Mouse (Mus musculus) embryo, embryonic 9.5 days (tissue): ENCODE results near the gene Ramp1.

Experiments used
- DNase-seq: peaks from one replicate; pipeline ENCODE4 v3.0.0-alpha.2; 2017; ENCODE audit errors: extremely low spot score

Ramp1 gene

DNA sequence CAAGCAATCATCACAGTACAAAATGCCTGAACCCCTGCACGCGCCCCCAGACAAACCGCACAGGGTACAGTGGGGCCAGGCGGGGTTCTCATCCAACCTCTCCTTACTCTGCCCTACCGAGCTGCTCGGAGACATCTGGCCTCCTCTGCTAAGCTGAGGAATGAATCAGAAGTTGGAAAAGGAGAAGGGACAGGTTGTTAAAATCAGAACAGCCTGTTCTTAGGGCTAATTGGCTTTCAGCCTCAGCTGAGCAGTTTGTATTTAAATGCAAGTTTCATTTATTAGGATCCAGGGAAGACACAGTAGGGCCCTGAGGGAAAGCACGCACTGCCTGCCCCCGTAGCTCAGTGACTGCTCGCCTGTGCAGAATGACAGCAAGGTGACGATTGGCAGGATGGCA lies 20.2 kb downstream of the Ramp1 start:
- DNase-seq: no peak

DNA sequence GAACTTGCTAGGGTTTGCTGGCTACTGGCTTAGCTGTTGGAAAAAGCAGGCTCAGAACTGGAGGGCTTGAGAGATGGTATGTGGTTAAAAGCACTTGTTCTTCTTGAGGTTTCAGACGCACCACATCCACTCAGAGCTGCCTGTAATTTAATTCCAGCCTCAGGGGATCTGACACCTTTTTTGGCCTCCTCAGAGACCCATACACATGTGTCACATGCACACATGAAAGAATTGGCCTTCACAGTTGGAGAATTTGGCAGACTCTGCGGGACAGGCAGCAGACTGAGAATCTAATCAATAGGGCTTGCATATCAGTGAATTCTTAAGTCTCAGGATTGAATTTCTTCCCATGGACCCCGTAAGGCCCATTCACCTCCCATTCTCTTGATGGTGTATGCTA lies 21.5 kb downstream of the Ramp1 start:
- no peak for DNase-seq

DNA sequence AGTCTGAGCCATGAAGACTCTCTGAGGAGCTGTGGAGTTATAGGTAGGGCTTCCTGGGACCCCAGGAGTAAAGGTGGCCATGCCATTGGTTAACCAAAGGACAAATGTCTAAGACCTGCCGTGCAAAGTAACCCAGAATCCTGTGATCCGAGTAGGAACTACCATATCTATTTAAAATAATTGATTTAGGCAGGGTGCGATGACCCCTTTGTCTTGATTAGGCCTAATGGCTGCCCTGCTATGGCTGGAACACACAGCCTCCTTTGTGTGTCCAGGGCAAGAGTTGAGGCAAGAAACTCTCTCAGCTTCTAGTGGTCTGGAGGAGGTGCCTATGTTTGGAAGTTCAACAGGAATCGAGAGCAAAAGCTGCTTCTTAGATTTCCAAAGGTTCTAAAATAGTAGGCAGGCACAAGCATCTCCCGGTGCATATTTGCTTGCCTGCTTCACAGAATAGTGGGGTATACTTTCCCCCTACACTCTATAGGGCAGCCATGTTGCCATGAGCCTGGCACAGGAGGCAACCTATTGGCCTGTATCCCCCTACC lies 24.7 kb downstream of the Ramp1 start:
- DNase-seq: no peak

DNA sequence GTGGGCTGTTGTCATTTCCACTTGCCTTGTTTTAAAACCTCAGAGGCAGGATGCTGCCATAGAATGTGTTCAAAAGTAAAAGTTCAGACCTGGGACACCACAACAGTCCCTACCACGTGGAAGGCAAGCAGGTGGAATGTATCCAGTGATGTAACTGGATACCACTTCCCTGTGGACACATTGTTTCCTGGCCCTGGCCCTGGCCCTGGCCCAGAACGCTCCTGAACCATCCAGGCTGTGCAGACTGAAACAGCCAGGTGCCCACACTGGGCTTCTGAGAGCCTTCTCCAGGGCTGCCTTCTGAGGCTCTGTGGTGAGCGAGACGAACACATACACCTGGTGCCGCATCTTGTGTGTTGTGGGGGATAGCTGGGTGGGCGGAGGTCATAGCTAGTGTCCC lies 26.0 kb downstream of the Ramp1 start:
- no peak for DNase-seq

DNA sequence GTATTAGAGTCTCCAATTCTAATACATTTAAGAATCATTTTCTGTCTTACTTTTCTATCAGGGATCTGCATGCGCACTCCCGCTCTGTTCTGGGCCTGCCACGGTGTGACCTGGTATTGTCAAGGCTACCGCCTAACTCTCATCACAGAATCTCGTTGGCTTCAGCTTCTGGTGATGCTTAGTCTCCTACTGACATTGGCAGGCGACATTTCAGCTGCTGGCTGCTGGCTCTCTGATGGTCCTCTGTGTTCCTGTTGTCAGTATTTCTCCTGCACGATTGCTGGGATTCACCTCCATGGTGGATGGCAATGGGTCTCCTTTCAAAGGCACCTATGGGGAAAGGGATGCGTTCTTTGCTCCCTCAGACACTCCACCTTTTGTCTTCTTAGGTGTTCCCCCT lies 26.7 kb downstream of the Ramp1 start:
- DNase-seq: no peak

DNA sequence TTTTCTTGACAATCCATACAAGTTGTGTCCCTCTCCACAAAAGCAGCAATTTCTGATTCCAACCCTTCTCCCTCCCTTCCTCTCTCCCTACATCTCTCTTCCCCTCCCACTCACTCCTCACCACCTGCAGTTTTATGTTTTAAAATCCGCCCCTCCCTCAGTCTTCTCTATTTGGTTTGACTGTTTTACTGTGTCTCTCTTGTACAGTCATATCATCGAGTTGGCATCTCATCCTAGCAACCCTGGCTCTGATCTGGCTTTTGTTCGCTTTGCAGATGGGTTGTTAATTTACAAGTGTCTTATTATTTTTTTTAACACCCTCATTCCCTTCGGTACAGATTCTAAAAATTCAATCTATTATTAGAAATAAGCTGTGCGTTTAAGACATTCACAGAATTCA lies 27.3 kb downstream of the Ramp1 start:
- no peak for DNase-seq

DNA sequence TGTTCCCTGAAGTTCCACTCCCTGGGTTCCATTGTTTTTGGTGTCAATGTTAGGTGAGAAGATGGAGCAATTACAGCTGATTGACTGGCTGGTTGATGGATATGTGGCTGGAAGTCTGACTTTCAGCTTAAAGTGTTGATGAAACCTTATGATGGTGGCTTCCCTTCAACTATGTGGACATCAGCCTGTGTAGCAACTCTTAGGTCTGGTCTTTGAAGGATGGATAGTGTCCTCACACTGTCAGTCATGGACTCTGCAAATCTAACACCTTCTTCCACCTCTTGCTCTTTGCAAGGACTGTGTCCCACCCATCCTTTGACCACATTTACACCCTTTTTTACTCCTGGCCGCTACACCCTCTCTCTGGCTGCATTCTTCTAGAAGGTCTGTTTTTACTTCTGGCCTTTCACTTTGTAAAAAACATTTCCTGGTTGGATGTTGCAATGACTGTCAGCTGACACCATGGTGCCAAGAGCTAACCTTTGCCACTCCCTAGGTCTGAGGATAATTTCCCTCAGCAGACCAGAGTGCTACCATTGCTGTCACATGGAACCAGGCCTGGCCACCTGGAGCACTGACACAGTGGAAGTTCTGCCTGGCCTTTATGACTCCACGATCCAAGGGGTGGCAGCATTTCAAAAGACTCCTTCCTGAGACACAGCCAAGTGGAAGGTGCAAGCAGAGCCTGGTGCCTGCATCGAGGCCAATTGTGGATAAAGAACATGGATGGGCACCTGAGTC lies 27.9 kb downstream of the Ramp1 start:
- DNase-seq: no peak

DNA sequence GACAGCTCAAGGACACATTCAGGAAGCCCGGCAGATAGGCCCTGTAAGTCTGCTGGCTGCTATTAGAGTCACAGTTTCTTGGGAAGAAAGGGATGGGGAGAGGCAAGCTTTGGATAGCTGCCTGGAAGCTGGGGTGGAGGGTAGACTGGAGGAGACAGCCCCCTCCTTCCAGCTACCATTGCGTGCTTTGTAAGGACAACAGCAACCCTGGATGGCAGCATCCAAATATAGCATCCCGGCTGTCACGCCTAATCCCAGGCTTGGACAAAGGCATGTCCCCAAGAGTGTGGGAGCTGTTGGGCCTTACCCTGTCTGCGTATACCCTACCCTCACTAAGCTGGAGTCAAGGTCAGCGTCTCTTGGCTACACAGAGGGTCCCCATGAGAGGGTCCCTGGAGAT lies 29.7 kb downstream of the Ramp1 start:
- no peak for DNase-seq

DNA sequence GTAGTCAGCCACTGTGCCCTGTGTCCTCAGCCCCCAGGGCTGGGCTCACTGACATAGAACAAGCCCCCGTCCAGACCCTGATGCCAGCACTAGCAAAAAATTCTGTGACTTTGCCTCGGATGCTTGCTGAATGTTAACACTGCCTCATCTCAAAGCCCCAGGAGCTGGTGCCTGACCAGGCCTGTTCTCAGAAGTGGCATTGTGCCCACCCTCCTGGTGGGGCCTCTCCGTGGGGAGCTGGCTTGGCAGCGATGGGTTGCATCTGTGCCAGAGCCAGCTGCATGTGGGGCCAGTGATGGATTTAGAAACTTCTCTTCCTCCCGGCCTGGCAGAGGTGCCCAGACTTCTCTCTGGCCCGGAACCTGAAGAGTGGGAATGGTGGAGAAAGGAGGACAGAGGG lies 30.2 kb downstream of the Ramp1 start:
- no peak for DNase-seq

DNA sequence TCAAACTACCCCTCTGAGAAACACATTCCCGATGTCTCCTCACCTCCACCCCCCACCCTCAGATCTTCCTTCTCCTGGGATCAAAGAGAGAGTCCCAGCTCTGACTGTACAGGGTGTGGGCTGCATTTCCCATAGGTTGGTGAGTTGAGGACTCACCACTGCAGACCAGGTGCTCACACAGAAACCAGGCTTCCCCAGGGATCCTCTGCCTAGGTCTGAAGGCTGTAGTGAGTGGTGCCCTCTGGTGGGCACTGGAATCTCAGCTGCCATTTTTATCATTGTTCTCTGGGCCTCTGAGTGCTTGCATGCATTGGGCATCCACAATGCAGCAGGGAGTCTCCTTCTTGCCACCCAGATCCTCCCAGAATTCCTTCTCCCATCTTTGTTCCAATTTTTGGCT lies 31.5 kb downstream of the Ramp1 start:
- DNase-seq: peak; percentile 54

DNA sequence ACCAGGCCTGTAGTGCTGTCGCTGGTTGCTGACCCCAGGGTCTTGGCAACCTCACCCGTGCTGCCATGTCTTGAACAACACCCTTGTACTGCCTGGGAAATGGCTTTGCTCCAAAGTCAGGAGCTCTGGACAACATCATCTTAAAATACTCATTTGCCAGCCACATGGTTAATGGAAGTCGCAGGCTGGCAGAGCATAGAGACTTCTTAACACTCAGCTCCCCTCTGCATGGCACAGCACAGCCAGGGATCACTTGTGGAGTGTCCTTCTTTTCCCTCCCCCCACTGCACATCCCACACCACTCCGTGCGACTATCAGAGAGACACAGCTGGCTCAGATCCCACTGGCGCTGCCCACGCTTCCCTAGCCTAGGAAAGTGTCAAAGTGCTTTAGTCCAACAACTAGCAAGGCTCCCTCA lies 32.0 kb downstream of the Ramp1 start:
- DNase-seq: no peak

DNA sequence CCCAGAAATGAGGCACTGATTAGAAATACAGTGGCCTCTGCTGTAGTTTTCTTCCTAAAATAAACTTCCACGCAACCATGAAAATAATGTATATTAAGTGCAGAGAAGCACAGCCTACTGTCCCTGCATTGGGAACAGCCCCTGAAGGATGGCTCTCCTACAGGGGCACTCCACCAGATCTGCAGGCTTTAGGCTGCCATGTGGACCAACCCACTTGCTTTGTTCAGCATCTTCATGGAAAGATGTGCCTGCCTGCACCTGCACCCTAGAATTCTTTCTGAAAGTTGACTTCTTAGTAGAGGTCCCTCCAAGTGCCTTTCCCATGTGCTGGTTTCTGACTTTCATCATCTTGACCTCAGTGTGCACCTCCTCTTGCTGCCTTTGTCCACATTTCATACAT lies 35.6 kb downstream of the Ramp1 start:
- no peak for DNase-seq

DNA sequence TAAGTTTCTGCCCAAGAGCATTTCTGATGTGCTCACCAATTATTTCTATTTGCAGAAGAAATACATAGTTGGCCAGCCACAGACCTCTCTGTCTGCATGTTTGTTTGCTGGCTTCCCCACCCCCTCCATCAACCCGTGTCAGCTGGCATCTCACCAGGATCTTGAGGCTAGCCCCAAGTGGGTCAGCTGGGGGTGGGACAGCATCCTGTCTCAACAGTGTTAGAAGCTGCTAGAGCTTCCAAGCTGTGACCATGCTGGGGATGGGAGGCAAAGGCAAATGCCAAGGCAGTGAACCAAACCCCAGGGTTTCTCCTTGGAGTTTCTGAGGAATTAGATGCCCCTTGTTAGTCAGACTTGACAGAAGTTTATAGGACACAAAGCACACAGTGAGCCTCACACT lies 36.4 kb downstream of the Ramp1 start:
- no peak for DNase-seq

DNA sequence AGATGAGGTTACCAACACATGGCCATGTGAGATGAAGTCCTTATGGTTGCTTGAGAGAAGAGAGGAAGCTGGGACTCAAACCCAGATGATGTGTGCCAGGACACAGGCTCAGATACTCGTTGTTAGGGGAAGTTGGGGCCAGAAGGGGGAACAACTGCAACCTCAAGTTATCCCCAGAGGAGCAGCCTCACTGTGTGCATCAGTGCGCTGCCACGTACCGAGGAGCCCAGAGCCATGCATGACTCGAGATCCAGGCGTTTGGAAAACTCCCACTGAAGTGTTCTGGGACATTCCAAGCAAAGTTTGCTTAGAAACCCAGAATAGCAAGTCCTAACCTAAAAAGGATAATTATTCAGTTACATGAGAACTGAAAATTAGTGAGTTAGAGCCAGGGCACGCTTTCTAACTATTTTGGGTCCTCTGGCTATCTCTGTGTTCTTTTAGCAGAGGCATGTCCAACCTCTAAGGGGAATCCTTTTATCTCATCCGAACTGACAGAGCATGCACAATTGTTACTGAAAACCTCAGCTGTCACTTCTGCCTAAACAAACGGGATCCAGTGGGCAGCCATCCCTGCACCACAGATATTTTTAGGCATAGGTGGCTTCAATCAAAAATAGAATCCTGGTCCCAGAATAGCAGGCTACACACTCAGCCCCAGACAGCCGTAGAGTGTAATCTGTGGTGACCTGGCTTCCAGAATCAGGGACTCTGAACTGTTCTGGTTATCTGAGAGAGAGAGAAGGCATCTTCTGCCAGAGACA lies 37.1 kb downstream of the Ramp1 start:
- no peak for DNase-seq

DNA sequence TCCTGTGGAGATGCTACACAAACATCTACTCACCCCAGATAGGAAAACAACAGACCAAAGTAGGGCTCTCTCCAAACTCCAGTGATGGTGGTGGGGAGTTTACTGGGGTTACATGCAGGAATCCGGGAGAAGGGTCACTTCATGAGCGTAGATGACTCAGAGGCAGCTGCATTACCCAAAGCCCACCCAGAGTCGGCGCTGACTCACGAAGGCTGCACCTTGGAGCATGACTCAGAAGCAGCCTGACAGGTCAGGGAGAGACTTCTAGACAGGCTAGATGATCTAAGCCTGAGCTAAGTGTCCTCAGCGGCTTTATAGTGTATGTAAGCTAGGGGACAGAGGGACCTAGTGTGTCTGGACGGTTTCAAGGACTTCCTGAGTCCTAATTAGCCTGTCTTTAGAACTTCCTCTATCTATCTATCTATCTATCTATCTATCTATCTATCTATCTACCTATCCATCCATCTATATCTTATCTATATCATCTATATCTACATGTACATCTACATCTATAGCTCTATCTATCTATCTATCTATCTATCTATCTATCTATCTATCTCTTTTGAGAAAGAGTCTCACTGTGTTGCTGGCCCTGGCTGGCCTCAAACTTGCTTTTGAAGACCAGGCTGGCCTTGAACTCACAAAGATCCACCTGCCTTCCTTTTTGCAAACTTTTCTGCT lies 40.2 kb downstream of the Ramp1 start:
- DNase-seq: no peak

DNA sequence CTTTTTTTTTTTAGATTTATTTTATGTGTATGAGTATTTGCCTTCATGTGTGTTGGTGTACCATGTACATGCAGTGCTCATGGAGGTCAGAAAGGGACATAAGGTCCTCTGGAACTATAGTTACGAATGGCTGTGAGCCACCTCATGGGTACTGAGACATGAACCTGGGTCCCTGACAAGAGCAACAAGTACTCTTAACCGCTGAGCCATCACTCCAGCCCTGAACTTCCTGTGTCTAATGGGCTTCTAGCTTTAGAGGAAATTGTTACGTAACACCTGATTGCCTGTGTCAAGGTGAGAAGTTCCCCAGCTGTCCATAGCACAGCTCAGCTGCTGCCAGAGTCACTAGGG lies 40.7 kb downstream of the Ramp1 start:
- no peak for DNase-seq

DNA sequence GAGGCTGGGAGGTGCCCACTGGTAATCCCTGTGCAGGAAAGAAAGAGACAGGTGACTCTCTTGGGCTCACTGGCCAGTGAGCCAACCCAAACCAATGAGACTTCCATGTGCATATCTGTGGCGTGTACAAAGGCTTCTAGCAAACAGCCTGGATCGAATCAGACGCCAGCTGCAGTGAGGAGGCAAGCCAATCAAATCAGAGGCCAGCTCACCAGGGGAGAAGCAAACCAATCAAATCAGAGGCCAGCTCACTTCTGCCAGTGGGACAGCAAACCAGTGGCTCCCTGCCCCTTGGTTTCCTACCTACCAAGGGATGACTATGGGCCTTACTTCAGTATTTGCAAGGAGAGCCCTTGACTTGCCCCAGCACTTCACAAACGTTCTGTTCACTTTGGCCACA lies 46.9 kb downstream of the Ramp1 start:
- no peak for DNase-seq

DNA sequence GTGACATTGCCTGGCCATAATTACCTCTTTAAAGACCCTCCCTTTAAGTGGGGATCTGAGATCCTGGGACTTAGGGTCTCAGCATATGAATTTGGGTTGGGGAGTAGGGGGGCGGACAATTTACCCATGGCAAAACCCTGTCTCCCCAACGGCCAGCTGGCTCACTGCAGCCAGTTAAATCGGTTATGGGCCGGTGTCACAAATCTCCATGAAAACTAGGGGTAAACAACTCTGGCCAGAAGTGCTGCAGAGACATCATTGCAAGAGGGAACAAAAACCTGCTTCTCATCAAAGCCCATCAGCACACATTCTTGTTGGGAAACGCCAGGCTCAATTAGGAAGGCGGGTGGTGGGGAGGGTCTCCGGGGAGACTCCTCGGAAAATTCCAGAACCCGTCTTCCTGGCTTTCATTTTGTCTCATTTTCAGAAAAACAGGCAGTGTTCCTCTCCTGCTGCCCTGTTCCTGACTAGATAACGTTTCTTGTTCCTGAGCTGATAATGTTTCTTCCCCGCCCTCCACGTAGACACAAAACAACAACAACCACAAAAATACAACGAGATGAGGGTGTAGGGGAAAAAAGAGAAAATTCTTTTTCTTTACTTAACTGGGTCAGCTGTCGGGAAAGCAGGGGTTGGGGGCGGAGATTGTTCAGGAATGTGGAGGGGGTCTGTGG lies 47.9 kb downstream of the Ramp1 start:
- DNase-seq: no peak

DNA sequence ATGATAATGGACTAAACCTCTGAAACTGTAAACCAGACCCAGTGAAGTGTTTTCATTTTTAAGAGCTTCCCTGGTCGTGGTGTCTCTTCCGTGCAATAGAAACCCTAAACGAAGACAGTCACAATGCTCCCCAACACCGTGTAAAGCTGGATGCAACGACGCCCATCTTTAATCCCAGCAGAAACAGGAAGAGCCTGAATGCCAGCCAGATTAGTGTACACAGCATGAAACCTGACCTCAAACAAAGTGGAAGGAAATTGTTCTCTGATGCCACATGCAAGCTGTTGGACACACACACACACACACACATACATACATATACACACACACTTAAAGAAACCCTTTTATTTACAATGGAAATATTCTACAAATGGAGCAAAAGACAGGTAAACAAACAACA lies 51.5 kb downstream of the Ramp1 start:
- DNase-seq: no peak

DNA sequence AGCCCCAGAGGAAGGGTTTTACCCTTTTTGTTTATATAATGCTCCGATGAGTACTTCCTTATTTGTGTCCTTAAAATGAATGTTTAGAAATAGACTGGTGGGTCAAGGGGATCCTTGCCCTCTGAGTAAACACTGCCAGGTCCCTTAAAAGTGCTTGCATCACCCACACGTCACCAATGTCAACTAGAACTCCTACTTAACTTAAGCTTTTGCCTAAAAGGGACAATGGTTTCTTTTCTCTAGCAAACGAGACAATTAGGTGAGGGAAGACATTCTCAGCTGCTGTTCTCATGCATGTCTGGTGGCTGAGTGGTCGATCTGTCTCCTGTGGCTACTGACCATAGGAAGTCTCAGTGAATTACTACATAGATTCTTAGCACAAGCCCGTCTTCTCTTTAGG lies 52.3 kb downstream of the Ramp1 start:
- DNase-seq: no peak

DNA sequence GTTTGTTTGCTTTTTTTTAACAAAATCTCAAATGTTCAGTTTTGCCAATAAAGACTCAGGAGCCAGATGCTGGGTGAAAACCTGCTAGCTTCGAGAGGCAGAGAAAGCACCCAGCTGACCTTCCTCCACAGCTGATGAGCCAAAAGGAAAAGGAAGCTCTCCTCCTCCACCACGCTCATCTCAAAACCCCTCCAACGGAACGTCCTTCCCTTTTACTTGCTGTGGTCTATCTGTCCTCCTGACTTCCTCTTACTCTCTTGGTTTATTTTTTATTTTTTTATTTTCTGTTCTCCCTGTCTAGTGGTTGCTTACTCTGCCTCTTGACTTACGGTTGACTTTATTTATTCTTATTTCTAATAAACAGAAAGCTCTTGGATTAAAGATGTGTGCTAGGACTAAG lies 55.8 kb downstream of the Ramp1 start:
- DNase-seq: no peak

DNA sequence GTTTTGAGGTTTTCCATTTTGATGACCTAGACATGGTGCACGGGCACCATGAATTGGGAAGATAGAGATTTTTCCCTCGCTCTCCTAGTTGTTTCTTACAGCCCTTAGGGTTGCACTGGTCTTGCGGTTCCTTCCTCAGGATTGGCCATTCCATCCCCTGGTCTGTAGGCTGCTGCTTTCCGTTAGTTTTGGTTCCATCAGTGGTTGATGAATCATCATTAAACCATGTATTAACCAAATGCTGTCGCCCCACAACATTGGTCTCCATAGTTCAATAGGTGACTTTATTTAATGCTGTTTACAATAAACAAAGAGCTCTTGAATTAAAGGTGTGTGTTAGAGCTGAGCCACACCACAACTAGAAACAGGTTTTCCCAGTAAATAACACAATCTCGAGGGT lies 58.1 kb downstream of the Ramp1 start:
- DNase-seq: no peak
